Mouse (Mus musculus) hindbrain, postnatal 0 days (tissue): ENCODE measurements around the gene Dtd1. TPM values are rescaled to one million over a fixed set of nuclear protein-coding genes. Genes with fewer than 3 reads are reported as not detected.

Experiments
- ATAC-seq: fragments of 200-750 bp; cut with Nextera tagmentation; 2 replicates; pipeline ENCODE4 v1.8.0; 2017; ENCODE audit warnings: mild to moderate bottlenecking, moderate TSS enrichment, moderate library complexity
- DNase-seq: peaks from one replicate; pipeline ENCODE4 v3.0.0-alpha.2; 2015; ENCODE audit warnings: low spot score
- H3K27ac ChIP-seq: fragments of 300-500 bp; sonication (generic); 2 replicates; pipeline ENCODE4 v1.5.1; 2014; ENCODE audit warnings: mild to moderate bottlenecking
- H3K27me3 ChIP-seq: fragments of 300-500 bp; sonication (generic); 2 replicates; pipeline ENCODE4 v1.6.1; 2014; ENCODE audit warnings: low read length, mixed read lengths; ENCODE audit not compliant: insufficient read depth
- H3K36me3 ChIP-seq: fragments of 300-500 bp; sonication (generic); 2 replicates; pipeline ENCODE4 v1.6.1; 2014; ENCODE audit warnings: low read length, mixed read lengths; ENCODE audit not compliant: insufficient read depth
- H3K4me1 ChIP-seq: fragments of 300-500 bp; sonication (generic); 2 replicates; pipeline ENCODE4 v1.6.1; 2014; ENCODE audit warnings: antibody characterized with exemption, low read length, mixed read lengths; ENCODE audit not compliant: insufficient read depth
- H3K4me2 ChIP-seq: fragments of 300-500 bp; sonication (generic); 2 replicates; pipeline ENCODE4 v1.6.1; 2014; ENCODE audit warnings: low read depth, mild to moderate bottlenecking, low read length, moderate library complexity, mixed read lengths
- H3K4me3 ChIP-seq: fragments of 300-500 bp; sonication (generic); 2 replicates; pipeline ENCODE4 v1.5.1; 2014; ENCODE audit warnings: low read length
- H3K9ac ChIP-seq: fragments of 300-500 bp; sonication (generic); replicated peaks from 2 replicates; pipeline ENCODE4 v1.6.1; 2014; ENCODE audit warnings: mild to moderate bottlenecking, low read length, moderate library complexity, mixed read lengths
- H3K9me3 ChIP-seq: fragments of 300-500 bp; sonication (generic); 2 replicates; pipeline ENCODE4 v1.6.1; 2016; ENCODE audit warnings: low read length, mixed read lengths
- CTCF ChIP-seq: IDR thresholded peaks from 2 replicates; pipeline ENCODE4 v1.5.1; 2016; ENCODE audit warnings: antibody characterized with exemption, control low read depth, low read depth
- WGBS: fragments of 180-500 bp; shearing (Covaris S2); extraction: QIAGEN DNeasy Blood & Tissue Kit; methylation state at CpG from one replicate; pipeline ENCODE4 v1.1.7; 2014; 5-methylcytosine and 5-hydroxymethylcytosine counted together
- polyA plus RNA-seq: library from polyadenylated mRNA; unstranded; fragments of >200 nt; fragmentation: Nextera tagmentation; extraction: Ambion mirVana; gene quantifications from 2 replicates; pipeline ENCODE4 v1.2.1, GENCODE M21; 2015
- total RNA-seq: library from RNA; depleted of rRNA; stranded (reverse); fragments of >200 nt; gene quantifications from 2 replicates; pipeline ENCODE4 v1.2.3, GENCODE M21; 2014

The Dtd1 gene
- total and polyA plus RNA-seq, 2 experiments from 2014 or later, result 68.5 to 172 TPM

- Histone ChIP-seq H3K9ac (no peak overlapping the region), H3K4me2 (no peak overlapping the region), H3K36me3 (no peaks in the 10 kb centered on the region), H3K27ac (no peak overlapping the region), H3K9me3 (no peaks in the 10 kb centered on the region), H3K4me3 (no peak overlapping the region), H3K4me1 (no peaks in the 10 kb centered on the region), H3K27me3 (no peaks in the 10 kb centered on the region)
- no peak for ATAC-seq
- TF ChIP-seq CTCF, result no peak
- 83% methylated on average over 5 of the region's 5 CpGs for WGBS
- DNase-seq, result no peak
Measured at GRCm38 (mm10) chr2:144670289-144670930, 70.7 kb downstream of the Dtd1 start.

GRCm38 (mm10) chr2:144672397-144672796 lies 72.7 kb downstream of the Dtd1 start:
- H3K27me3 ChIP-seq, result no peaks in the 10 kb centered on the region
- H3K27ac ChIP-seq, result no peak overlapping the region
- no peak overlapping the region for H3K9ac ChIP-seq
- no peak for TF ChIP-seq CTCF
- no peak for DNase-seq
- no peaks in the 10 kb centered on the region for H3K36me3 ChIP-seq
- H3K4me3 ChIP-seq, result no peak overlapping the region
- H3K4me1 ChIP-seq, result no peaks in the 10 kb centered on the region
- 83% methylated on average over 5 of the region's 5 CpGs for WGBS
- H3K4me2 ChIP-seq, result no peak overlapping the region
- no peak for ATAC-seq
- no peaks in the 10 kb centered on the region for H3K9me3 ChIP-seq

GRCm38 (mm10) chr2:144676546-144677228 lies 77.0 kb downstream of the Dtd1 start:
- Histone ChIP-seq H3K36me3 (no peaks in the 10 kb centered on the region), H3K4me2 (no peak overlapping the region), H3K4me1 (no peaks in the 10 kb centered on the region), H3K27me3 (no peaks in the 10 kb centered on the region), H3K27ac (no peak overlapping the region), H3K9ac (no peak overlapping the region), H3K4me3 (no peak overlapping the region), H3K9me3 (no peaks in the 10 kb centered on the region)
- no peak for TF ChIP-seq CTCF
- WGBS, result 64% methylated on average over 13 of the region's 13 CpGs
- peak; percentile 64 for ATAC-seq
- peak; percentile 26 for DNase-seq

GRCm38 (mm10) chr2:144677229-144677571 lies 77.5 kb downstream of the Dtd1 start:
- no peak overlapping the region for H3K9ac ChIP-seq

GRCm38 (mm10) chr2:144678779-144679178 lies 79.1 kb downstream of the Dtd1 start:
- TF ChIP-seq CTCF, result no peak
- Histone ChIP-seq H3K27me3 (no peaks in the 10 kb centered on the region), H3K9ac (no peak overlapping the region), H3K4me2 (no peak overlapping the region), H3K4me1 (no peaks in the 10 kb centered on the region), H3K27ac (no peak overlapping the region), H3K9me3 (no peaks in the 10 kb centered on the region), H3K4me3 (no peak overlapping the region), H3K36me3 (no peaks in the 10 kb centered on the region)
- WGBS, result 81% methylated on average over 6 of the region's 6 CpGs
- DNase-seq (no peak), ATAC-seq (no peak)

More at GRCm38 (mm10) chr2:144677229-144677571, 77.5 kb downstream of the Dtd1 start:
- Histone ChIP-seq H3K9me3 (no peaks in the 10 kb centered on the region), H3K4me3 (no peak overlapping the region), H3K27ac (no peak overlapping the region), H3K4me1 (no peaks in the 10 kb centered on the region), H3K27me3 (no peaks in the 10 kb centered on the region), H3K36me3 (no peaks in the 10 kb centered on the region), H3K4me2 (no peak overlapping the region)
- DNase-seq, result no peak
- peak; percentile 49 for ATAC-seq
- no peak for TF ChIP-seq CTCF
- 69% methylated on average over 2 of the region's 2 CpGs for WGBS

- Histone ChIP-seq H3K36me3 (no peaks in the 10 kb centered on the region), H3K27ac (no peak overlapping the region), H3K4me1 (no peaks in the 10 kb centered on the region), H3K9ac (no peak overlapping the region), H3K4me3 (no peak overlapping the region), H3K4me2 (no peak overlapping the region), H3K27me3 (no peaks in the 10 kb centered on the region), H3K9me3 (no peaks in the 10 kb centered on the region)
- ATAC-seq, result no peak
- no peak for DNase-seq
- WGBS, result 56% methylated on average over 3 of the region's 3 CpGs
- TF ChIP-seq CTCF, result no peak
Measured at GRCm38 (mm10) chr2:144679394-144679793, 79.7 kb downstream of the Dtd1 start.

- no peak overlapping the region for H3K4me2 ChIP-seq
- WGBS, result 82% methylated on average over 8 of the region's 8 CpGs
- no peak overlapping the region for H3K4me3 ChIP-seq
- H3K4me1 ChIP-seq, result no peaks in the 10 kb centered on the region
- no peak overlapping the region for H3K9ac ChIP-seq
- H3K9me3 ChIP-seq, result no peaks in the 10 kb centered on the region
- peak; percentile 40 for TF ChIP-seq CTCF
- no peaks in the 10 kb centered on the region for H3K27me3 ChIP-seq
- ATAC-seq (no peak), DNase-seq (no peak)
- no peak overlapping the region for H3K27ac ChIP-seq
- H3K36me3 ChIP-seq, result no peaks in the 10 kb centered on the region
Measured at GRCm38 (mm10) chr2:144692219-144692732, 92.6 kb downstream of the Dtd1 start.
